Mouse (Mus musculus) hindbrain, embryonic 15.5 days (tissue): ENCODE results near the gene Pitpnm2. TPM values are rescaled to one million over a fixed set of nuclear protein-coding genes. Genes with fewer than 3 reads are reported as not detected.

ENCODE experiments used
- ATAC-seq: fragments of 200-750 bp; cut with Nextera tagmentation; 2 replicates; pipeline ENCODE4 v1.8.0; 2017; ENCODE audit warnings: low read depth, moderate number of reproducible peaks, moderate TSS enrichment; ENCODE audit not compliant: low FRiP score
- H3K27ac ChIP-seq: fragments of 300-500 bp; sonication (generic); replicated peaks from 2 replicates; pipeline ENCODE4 v1.5.1; 2015; ENCODE audit warnings: mild to moderate bottlenecking, inconsistent platforms
- H3K27me3 ChIP-seq: fragments of 300-500 bp; sonication (generic); 2 replicates; pipeline ENCODE4 v1.6.1; 2015; ENCODE audit warnings: control low read depth, inconsistent platforms
- H3K36me3 ChIP-seq: fragments of 300-500 bp; sonication (generic); 2 replicates; pipeline ENCODE4 v1.6.1; 2015; ENCODE audit warnings: control low read depth, inconsistent platforms
- H3K4me1 ChIP-seq: fragments of 300-500 bp; sonication (generic); replicated peaks from 2 replicates; pipeline ENCODE4 v1.6.1; 2015; ENCODE audit warnings: control low read depth, inconsistent platforms
- H3K4me2 ChIP-seq: fragments of 300-500 bp; sonication (generic); 2 replicates; pipeline ENCODE4 v1.6.1; 2015; ENCODE audit warnings: moderate library complexity, mild to moderate bottlenecking, inconsistent platforms
- H3K4me3 ChIP-seq: fragments of 300-500 bp; sonication (generic); 2 replicates; pipeline ENCODE4 v1.5.1; 2015; ENCODE audit warnings: mild to moderate bottlenecking, inconsistent platforms
- H3K9ac ChIP-seq: fragments of 300-500 bp; sonication (generic); 2 replicates; pipeline ENCODE4 v1.6.1; 2015; ENCODE audit warnings: inconsistent platforms
- H3K9me3 ChIP-seq: fragments of 300-500 bp; sonication (generic); 2 replicates; pipeline ENCODE4 v1.6.1; 2016; ENCODE audit warnings: control low read depth, inconsistent platforms
- WGBS: fragments of 180-500 bp; shearing (Covaris S2); methylation state at CpG from one replicate; pipeline ENCODE4 v1.1.7; 2015; 5-methylcytosine and 5-hydroxymethylcytosine counted together
- polyA plus RNA-seq: library from polyadenylated mRNA; unstranded; fragments of >200 nt; fragmentation: Nextera tagmentation; extraction: Ambion mirVana; gene quantifications from 2 replicates; pipeline ENCODE4 v1.2.1, GENCODE M21; 2015

Pitpnm2 gene
- polyA plus RNA-seq, 1 experiment from 2014 or later: 10.8 TPM

DNA sequence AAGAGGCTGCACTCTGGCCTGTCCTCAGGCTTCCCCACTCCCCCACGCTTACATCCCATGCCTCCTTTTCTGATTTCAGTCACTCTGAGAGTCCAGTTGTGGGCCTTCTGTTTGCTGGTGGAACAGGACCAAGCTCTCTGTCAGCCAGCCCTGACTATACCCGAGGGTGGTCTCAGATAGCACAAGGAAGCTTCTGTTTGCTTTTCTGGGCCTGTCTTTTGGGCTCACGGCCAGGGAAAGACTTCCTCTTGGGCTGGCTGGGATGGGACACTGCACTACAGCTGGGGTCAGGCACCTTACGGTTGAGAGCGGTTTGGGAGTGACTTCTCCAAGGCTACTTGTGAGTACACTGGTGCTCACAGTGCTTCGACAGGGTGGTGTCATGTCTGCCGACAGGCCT is 111.5 kb downstream of the Pitpnm2 start:
- H3K4me3 ChIP-seq: no peak overlapping the region
- WGBS: 56% methylated on average over 7 of the region's 7 CpGs
- H3K4me2 ChIP-seq: no peak overlapping the region
- no peaks in the 10 kb centered on the region for H3K27me3 ChIP-seq
- 0 out of 2 replicates have a peak, but pooled peaks have one; percentile 51 for ATAC-seq
- peaks cover 35% of the 10 kb centered on the region for H3K36me3 ChIP-seq
- no peak overlapping the region for H3K27ac ChIP-seq
- H3K9me3 ChIP-seq: no peaks in the 10 kb centered on the region
- H3K9ac ChIP-seq: no peak overlapping the region
- H3K4me1 ChIP-seq: peaks cover 10% of the 10 kb centered on the region; the same call in 1 of the 2 replicates

DNA sequence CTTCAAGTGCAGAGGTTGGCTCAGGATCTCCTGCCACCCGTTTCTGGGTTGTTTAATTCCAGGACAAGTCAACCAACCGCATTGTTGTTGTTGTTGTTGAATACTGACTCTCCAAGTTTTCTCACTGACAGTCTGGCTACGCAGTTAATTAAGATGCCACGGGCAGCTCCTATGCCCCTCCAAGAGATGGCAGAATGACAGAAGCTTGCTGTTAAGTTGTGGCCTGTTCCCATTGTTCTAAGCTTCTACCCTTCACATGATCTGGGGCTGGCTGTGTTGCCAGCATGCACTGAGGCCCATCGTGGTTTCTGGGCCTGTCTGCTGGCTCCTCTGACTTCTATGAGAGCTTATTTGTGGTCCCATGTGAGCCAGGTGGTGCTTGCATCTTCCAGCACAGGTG is 115.3 kb downstream of the Pitpnm2 start:
- H3K27ac ChIP-seq: no peak overlapping the region
- H3K36me3 ChIP-seq: peaks cover 26% of the 10 kb centered on the region; the same call in 1 of the 2 replicates
- 78% methylated on average over 5 of the region's 5 CpGs for WGBS

DNA sequence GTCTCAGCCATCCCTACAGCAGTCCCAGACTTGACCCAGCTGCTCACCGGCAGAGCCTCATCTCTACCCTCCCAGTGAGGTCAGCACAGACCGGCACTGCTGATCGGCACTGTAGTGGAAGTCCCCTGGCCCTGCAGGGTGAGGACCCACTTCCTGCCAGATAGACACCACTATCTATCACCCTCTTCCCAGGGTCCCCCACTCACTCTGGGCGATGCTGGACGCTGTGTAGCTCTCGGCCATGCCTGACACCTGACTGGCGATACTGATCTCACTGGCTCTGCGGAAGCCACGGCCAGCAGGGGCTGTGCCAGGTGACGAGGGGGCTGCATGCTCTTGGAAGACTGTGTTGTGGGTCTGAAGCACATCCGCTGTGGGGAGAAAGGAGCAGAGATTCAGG is 124.5 kb downstream of the Pitpnm2 start:
- no peak overlapping the region for H3K4me2 ChIP-seq
- no peaks in the 10 kb centered on the region for H3K27me3 ChIP-seq
- H3K4me1 ChIP-seq: no peaks in the 10 kb centered on the region
- peaks cover 52% of the 10 kb centered on the region for H3K36me3 ChIP-seq
- WGBS: 93% methylated on average over 11 of the region's 11 CpGs
- H3K27ac ChIP-seq: no peak overlapping the region
- H3K9me3 ChIP-seq: no peaks in the 10 kb centered on the region
- no peak for ATAC-seq
- no peak overlapping the region for H3K9ac ChIP-seq
- H3K4me3 ChIP-seq: no peak overlapping the region

More for the DNA sequence above, 115.3 kb downstream of the Pitpnm2 start:
- no peak for ATAC-seq
- Histone ChIP-seq H3K9me3 (no peaks in the 10 kb centered on the region), H3K4me2 (no peak overlapping the region), H3K4me3 (no peak overlapping the region), H3K4me1 (peaks cover 10% of the 10 kb centered on the region; the same call in 1 of the 2 replicates), H3K9ac (no peak overlapping the region), H3K27me3 (no peaks in the 10 kb centered on the region)

DNA sequence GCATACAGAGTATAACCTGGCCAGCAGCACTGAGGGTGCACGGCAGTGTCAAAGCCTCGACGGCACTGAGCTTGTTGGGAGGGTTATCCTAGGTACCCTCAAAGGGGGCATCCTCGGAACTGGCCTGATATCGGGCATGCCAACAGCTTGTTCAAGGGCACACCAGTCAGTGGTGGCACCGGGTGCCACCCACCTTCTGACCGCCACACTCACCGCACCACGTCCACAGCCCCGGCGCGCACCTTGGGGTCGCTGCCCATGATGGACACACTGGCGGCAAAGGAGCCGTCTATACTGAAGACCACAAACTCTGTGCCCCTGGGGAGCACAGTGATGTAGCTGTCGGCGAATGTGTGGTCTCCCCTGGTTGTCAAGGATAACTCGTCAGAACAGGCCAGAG is 127.2 kb downstream of the Pitpnm2 start:
- H3K4me1 ChIP-seq: peaks cover 10% of the 10 kb centered on the region
- 91% methylated on average over 18 of the region's 18 CpGs for WGBS
- H3K27me3 ChIP-seq: no peaks in the 10 kb centered on the region

DNA sequence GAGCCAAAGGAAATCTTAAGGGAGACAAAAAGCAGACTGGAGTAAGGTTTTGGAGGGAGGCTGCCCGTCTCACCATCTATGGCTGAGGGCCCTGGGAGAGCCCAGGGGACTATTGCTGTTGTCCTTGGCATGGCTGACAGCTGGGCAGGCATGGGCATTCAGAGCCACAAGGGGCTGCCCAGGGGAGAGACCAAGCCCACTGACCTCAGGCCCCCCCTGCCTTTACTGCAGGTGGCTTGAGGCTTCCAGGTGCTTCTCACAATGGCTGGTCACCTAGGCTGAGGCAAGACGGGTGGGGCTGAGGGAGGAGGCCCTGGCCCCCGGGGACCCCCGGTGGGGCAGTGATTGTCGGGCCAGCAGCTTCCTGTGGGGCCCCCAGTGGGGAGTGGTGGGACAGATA is 130.4 kb downstream of the Pitpnm2 start:
- Histone ChIP-seq H3K9ac (no peak overlapping the region), H3K9me3 (no peaks in the 10 kb centered on the region), H3K27me3 (no peaks in the 10 kb centered on the region), H3K4me2 (no peak overlapping the region), H3K4me1 (peaks cover 28% of the 10 kb centered on the region), H3K27ac (no peak overlapping the region), H3K4me3 (no peak overlapping the region), H3K36me3 (peaks cover 44% of the 10 kb centered on the region)
- no peak for ATAC-seq
- 80% methylated on average over 5 of the region's 5 CpGs for WGBS

More for the DNA sequence above, 127.2 kb downstream of the Pitpnm2 start:
- ATAC-seq: no peak
- Histone ChIP-seq H3K4me3 (no peak overlapping the region), H3K9me3 (no peaks in the 10 kb centered on the region), H3K4me2 (no peak overlapping the region), H3K36me3 (peaks cover 49% of the 10 kb centered on the region), H3K9ac (no peak overlapping the region), H3K27ac (no peak overlapping the region)

DNA sequence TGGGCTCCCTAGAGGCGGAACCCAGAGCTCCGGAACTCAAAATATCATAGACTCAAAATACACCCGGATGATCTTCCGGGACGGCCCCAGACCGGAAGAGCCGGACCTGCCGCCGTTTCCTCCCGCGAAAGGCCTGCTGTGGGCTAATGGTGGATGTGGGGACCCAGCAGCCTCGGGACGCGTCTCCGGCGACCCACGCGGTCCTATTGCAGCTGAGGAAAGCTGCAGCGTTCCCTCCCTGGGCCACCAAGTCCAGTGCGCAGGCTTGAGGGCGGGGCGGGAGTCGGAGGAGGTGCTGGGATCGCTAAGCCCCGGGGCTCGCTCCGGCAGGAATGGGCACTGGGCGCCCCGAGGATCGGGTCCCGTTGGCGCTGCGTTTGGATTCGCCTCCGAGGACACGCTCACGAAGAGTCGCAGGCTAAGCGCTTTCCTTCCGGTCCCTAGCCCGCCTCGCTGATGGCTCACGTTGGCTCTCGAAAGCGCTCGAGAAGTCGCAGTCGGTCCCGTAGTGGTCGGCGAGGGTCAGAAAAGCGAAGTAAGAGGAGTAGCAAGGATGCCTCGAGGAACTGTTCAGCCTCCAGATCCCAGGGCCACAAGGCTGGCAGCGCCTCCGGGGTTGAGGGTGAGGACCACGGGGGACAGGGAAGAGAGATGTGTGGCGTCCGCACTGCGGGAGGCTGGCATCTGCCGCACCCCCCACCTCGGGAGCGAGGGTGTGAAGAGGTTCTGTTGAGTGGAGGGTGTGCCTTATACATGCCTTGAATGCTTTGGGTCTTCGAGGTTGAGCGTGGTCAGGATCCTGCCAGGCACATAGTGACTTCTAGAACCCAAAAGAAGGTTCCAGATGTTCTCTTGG is 133.3 kb downstream of the Pitpnm2 start, which contains the start of gene Arl6ip4:
Gene Arl6ip4, plus strand, starts transcription at position 100 of the 856 bp plus-strand sequence.
- Histone ChIP-seq H3K4me2 (peak within 1 kb of the TSS; percentile 98), H3K9me3 (no peaks in the 10 kb centered on the region), H3K27me3 (no peaks in the 10 kb centered on the region), H3K36me3 (peaks cover 25% of the 10 kb centered on the region), H3K4me3 (peak within 1 kb of the TSS; percentile 91), H3K9ac (peak within 1 kb of the TSS; percentile 91), H3K4me1 (peaks cover 46% of the 10 kb centered on the region), H3K27ac (peak within 1 kb of the TSS; percentile 86)
- 1% methylated on average over 64 of the region's 64 CpGs for WGBS
- peak; percentile 15 for ATAC-seq

DNA sequence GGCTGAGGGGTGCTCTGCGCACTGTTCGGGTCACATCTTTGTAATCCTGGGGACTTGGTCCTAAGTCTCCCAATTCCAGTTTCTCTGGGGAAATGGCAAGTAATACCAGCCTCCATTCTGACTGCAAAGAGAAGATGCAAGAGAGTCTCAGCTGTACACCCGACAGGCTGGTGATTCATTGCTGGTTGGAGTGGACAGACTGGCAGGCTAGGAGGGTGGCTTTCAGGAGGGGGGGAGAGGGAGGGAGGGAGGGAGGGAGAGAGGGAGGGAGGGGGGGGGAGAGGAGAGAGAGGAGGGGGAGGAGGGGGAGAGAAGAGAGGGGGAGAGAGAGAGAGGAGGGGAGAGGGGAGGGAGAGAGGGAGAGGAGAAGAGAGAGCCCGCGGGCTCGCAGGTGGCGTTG is 134.0 kb downstream of the Pitpnm2 start:
- Histone ChIP-seq H3K27me3 (no peaks in the 10 kb centered on the region), H3K9ac (peak overlapping the region; percentile 91), H3K9me3 (no peaks in the 10 kb centered on the region), H3K4me2 (peak overlapping the region; percentile 98), H3K27ac (peak overlapping the region; percentile 86), H3K4me1 (peaks cover 50% of the 10 kb centered on the region), H3K4me3 (peak overlapping the region; percentile 91), H3K36me3 (peaks cover 18% of the 10 kb centered on the region)
- ATAC-seq: no peak
- WGBS: 21% methylated on average over 7 of the region's 7 CpGs

DNA sequence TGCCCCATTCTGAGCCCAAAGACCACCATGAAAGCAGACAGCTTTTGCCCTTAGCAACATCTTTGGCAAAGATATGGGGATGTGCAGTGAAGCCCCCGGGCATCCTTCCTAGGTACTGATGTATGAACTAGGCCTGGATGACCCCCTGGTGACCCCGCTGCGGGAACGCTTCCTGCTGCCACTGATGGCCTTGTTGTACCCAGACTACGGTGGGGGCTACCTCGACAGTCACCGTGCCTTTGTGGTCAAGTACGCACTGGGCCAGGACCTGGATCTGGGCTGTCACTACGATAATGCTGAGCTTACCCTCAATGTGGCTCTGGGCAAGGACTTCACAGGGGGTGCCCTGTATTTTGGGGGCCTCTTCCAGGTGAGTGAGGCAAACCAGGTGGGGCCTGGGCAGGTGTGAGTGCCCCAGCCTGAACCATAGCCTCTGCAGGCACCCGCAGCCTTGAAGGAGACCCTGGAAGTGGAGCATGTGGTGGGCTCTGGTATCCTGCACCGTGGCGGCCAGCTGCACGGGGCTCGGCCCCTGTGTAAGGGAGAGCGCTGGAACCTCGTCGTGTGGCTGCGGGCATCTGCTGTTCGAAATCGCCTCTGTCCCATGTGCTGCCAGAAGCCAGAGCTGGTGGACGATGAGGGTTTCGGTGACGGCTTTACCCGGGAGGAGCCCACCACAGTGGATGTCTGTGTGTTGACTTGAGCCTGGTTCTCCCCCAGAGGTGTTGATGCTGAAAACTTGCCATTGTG is 135.1 kb downstream of the Pitpnm2 start:
- no peak overlapping the region for H3K4me3 ChIP-seq
- peaks cover 50% of the 10 kb centered on the region for H3K4me1 ChIP-seq

DNA sequence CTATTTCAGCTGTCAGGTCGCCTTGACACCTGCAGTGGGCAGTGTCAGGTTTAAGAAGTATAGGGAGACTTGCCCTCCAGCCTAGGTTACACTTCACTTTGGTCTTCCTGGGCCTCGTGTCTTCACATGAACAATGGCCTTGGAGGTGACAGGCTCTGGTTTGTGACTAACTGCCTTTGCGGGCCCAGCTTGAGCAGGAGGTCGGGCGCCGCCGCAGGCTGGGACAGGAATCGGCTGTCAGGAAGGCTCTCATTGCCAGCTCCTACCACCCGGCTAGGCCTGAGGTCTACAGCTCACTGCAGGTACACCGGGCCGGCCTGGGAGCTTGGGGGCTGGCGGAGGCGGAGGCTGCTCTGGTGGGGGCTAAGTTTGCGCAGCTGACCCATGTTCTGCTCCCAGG is 136.5 kb downstream of the Pitpnm2 start:
- peak overlapping the region; percentile 64 for H3K9ac ChIP-seq
- H3K36me3 ChIP-seq: no peaks in the 10 kb centered on the region
- WGBS: 20% methylated on average over 14 of the region's 14 CpGs
- no peak for ATAC-seq
- H3K27me3 ChIP-seq: no peaks in the 10 kb centered on the region
- peaks cover 47% of the 10 kb centered on the region for H3K4me1 ChIP-seq
- peak overlapping the region; percentile 95; the same call in 1 of the 2 replicates for H3K27ac ChIP-seq
- H3K4me3 ChIP-seq: peak overlapping the region; percentile 68
- no peaks in the 10 kb centered on the region for H3K9me3 ChIP-seq
- H3K4me2 ChIP-seq: peak overlapping the region; percentile 82

More for the DNA sequence above, 135.1 kb downstream of the Pitpnm2 start:
- no peaks in the 10 kb centered on the region for H3K9me3 ChIP-seq
- H3K9ac ChIP-seq: no peak overlapping the region
- WGBS: 93% methylated on average over 24 of the region's 24 CpGs
- no peaks in the 10 kb centered on the region for H3K27me3 ChIP-seq
- peaks cover 10% of the 10 kb centered on the region for H3K36me3 ChIP-seq
- no peak overlapping the region for H3K27ac ChIP-seq
- no peak overlapping the region for H3K4me2 ChIP-seq
- no peak for ATAC-seq

DNA sequence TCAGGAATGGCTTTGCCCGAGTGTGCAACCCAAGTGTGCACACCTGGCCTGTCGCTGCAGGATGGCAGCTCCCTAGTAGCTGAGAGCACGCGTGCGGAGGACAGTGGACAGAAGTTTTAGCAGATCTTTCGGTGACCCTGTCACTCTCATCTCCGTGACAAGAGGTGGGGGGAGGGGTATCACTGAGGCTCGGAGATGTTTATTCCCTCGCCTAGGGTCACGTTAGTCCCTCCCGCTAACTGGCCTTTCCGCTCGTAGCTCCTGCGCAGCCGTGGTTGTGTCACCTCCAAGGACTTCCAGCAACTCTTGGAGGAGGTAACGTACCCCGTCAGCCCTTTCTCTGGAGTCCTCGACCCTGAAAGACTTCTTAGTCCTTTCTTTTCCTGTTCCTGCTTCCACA is 137.0 kb downstream of the Pitpnm2 start:
- no peak for ATAC-seq
- WGBS: under 1% methylated on average over 18 of the region's 18 CpGs
- H3K4me3 ChIP-seq: peak overlapping the region; percentile 68
- H3K9me3 ChIP-seq: no peaks in the 10 kb centered on the region
- peak overlapping the region; percentile 95 for H3K27ac ChIP-seq
- no peaks in the 10 kb centered on the region for H3K27me3 ChIP-seq
- peak overlapping the region; percentile 64 for H3K9ac ChIP-seq
- H3K36me3 ChIP-seq: no peaks in the 10 kb centered on the region
- H3K4me1 ChIP-seq: peaks cover 42% of the 10 kb centered on the region
- H3K4me2 ChIP-seq: peak overlapping the region; percentile 82

DNA sequence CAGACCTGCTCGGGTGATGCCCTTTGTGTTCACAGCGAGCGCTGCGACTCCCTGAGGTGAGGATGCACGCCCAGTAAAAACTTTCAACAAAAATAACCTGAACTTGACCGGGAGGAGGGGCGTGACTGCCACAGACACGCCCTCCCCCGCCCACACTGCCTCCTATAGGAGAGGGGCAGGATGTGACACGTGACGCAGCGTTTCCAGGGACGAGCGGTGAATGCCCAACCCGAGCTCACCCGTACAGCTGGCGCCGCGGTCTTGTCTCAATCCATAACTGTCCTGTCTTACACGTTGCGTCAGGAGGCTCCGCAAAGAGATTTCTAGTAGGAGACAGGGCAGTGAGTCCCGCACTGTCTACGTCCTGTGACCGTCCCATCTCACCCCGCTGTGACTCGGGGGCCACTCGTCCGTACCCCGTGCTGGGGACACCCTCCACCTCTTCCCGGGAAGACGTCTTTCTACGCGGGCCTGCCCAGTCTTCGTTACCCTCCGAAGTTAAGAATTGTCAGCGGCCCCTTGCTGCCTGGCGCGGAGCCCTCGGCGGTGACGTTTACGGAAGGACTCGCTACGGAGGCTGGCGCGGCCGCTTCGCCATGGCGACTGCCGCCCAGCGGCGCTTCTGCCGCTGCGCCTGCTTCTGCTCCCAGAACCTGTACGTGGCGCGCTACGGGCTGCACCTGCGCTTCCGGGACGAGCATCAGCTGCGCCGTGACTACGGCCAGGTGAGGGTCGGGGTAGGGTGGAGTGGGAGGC is 137.6 kb downstream of the Pitpnm2 start, which contains the start of gene Ogfod2:
Gene Ogfod2, plus strand, starts transcription at position 556 of the 756 bp plus-strand sequence.
- Histone ChIP-seq H3K27ac (peak within 1 kb of the TSS; percentile 95), H3K4me1 (peaks cover 36% of the 10 kb centered on the region), H3K36me3 (no peaks in the 10 kb centered on the region), H3K27me3 (no peaks in the 10 kb centered on the region), H3K4me2 (peak within 1 kb of the TSS; percentile 82), H3K4me3 (peak within 1 kb of the TSS; percentile 68), H3K9ac (peak within 1 kb of the TSS; percentile 64), H3K9me3 (no peaks in the 10 kb centered on the region)
- ATAC-seq: peak; percentile 97
- under 1% methylated on average over 66 of the region's 66 CpGs for WGBS
